Mouse (Mus musculus): ENCODE measurements around the gene Fmnl2. TPM values are rescaled to one million over a fixed set of nuclear protein-coding genes. Genes with fewer than 3 reads are reported as not detected.

The Fmnl2 gene
- 0.89 and 1.0 TPM in 2 replicates for polyA plus RNA-seq (2015; fragmentation: Nextera tagmentation; extraction: Ambion mirVana)

GRCm38 (mm10) chr2:52857611-52858528, at the start of gene Fmnl2:
Gene Fmnl2 (plus strand): TSS chr2:52857860.
- H3K4me2 ChIP-seq (ENCODE audit: low read depth, low read length), result peak within 1 kb of the TSS; percentile 91
- 1% methylated on average over 101 of the region's 114 CpGs for WGBS (ENCODE audit: insufficient replicate concordance)
- H3K4me3 ChIP-seq (ENCODE audit: low read depth, low read length), result peak within 1 kb of the TSS; percentile 74
- peaks cover 8% of the 10 kb centered on the region; the same call in 1 of the 2 replicates for H3K4me1 ChIP-seq (ENCODE audit: insufficient read depth)
- H3K9ac ChIP-seq (replicated peaks), result peak within 1 kb of the TSS; percentile 64
- TF ChIP-seq CTCF (IDR thresholded peaks at IDR 0.05; ENCODE audit: low read depth) (no peak), EP300 (IDR thresholded peaks at IDR 0.05; ENCODE audit: low read depth) (no peak)
- peak within 1 kb of the TSS; percentile 44; the same call in 1 of the 2 replicates for H3K27ac ChIP-seq (ENCODE audit: low read depth)
- H3K27me3 ChIP-seq (ENCODE audit: insufficient read depth, low read length), result peaks cover 15% of the 10 kb centered on the region
- DNase-seq (peak; percentile 77), ATAC-seq (peak; percentile 80)
- no peaks in the 10 kb centered on the region for H3K36me3 ChIP-seq (replicated peaks; ENCODE audit: insufficient read depth, low read length)
- H3K9me3 ChIP-seq (ENCODE audit: low read length), result no peaks in the 10 kb centered on the region

GRCm38 (mm10) chr2:52809988-52810387, 47.7 kb upstream of the Fmnl2 start:
- 51% methylated on average over 5 of the region's 5 CpGs for WGBS (ENCODE audit: insufficient replicate concordance)
- no peak overlapping the region for H3K4me3 ChIP-seq (ENCODE audit: low read depth, low read length)
- TF ChIP-seq CTCF (IDR thresholded peaks at IDR 0.05; ENCODE audit: low read depth), result no peak
- TF ChIP-seq EP300 (IDR thresholded peaks at IDR 0.05; ENCODE audit: low read depth), result no peak
- H3K27me3 ChIP-seq (ENCODE audit: insufficient read depth, low read length), result no peaks in the 10 kb centered on the region
- no peaks in the 10 kb centered on the region for H3K36me3 ChIP-seq (replicated peaks; ENCODE audit: insufficient read depth, low read length)
- ATAC-seq (no peak), DNase-seq (no peak)
- no peak overlapping the region for H3K9ac ChIP-seq (replicated peaks)
- no peaks in the 10 kb centered on the region for H3K4me1 ChIP-seq (ENCODE audit: insufficient read depth)
- H3K4me2 ChIP-seq (ENCODE audit: low read depth, low read length), result no peak overlapping the region
- no peak overlapping the region for H3K27ac ChIP-seq (ENCODE audit: low read depth)
- no peaks in the 10 kb centered on the region for H3K9me3 ChIP-seq (ENCODE audit: low read length)

GRCm38 (mm10) chr2:52811691-52812090, 46.0 kb upstream of the Fmnl2 start:
- Histone ChIP-seq H3K4me3 (ENCODE audit: low read depth, low read length) (no peak overlapping the region), H3K9ac (replicated peaks) (no peak overlapping the region), H3K36me3 (replicated peaks; ENCODE audit: insufficient read depth, low read length) (no peaks in the 10 kb centered on the region), H3K9me3 (ENCODE audit: low read length) (no peaks in the 10 kb centered on the region), H3K27ac (ENCODE audit: low read depth) (no peak overlapping the region), H3K27me3 (ENCODE audit: insufficient read depth, low read length) (no peaks in the 10 kb centered on the region), H3K4me1 (ENCODE audit: insufficient read depth) (no peaks in the 10 kb centered on the region), H3K4me2 (ENCODE audit: low read depth, low read length) (no peak overlapping the region)
- 59% methylated on average over 5 of the region's 5 CpGs for WGBS (ENCODE audit: insufficient replicate concordance)
- no peak for DNase-seq
- peak; percentile 25; the same call in 1 of the 2 replicates for ATAC-seq
- TF ChIP-seq EP300 (IDR thresholded peaks at IDR 0.05; ENCODE audit: low read depth), result no peak
- TF ChIP-seq CTCF (IDR thresholded peaks at IDR 0.05; ENCODE audit: low read depth), result 0 out of 2 replicates have a peak, but pooled peaks have one; percentile 3

GRCm38 (mm10) chr2:52817341-52817740, 40.3 kb upstream of the Fmnl2 start:
- ATAC-seq (no peak), DNase-seq (no peak)
- TF ChIP-seq CTCF (IDR thresholded peaks at IDR 0.05; ENCODE audit: low read depth) (no peak), EP300 (IDR thresholded peaks at IDR 0.05; ENCODE audit: low read depth) (no peak)
- H3K4me1 ChIP-seq (ENCODE audit: insufficient read depth), result no peaks in the 10 kb centered on the region
- no peaks in the 10 kb centered on the region for H3K36me3 ChIP-seq (replicated peaks; ENCODE audit: insufficient read depth, low read length)
- H3K4me3 ChIP-seq (ENCODE audit: low read depth, low read length), result no peak overlapping the region
- no peak overlapping the region for H3K9ac ChIP-seq (replicated peaks)
- H3K4me2 ChIP-seq (ENCODE audit: low read depth, low read length), result no peak overlapping the region
- H3K9me3 ChIP-seq (ENCODE audit: low read length), result no peaks in the 10 kb centered on the region
- no peaks in the 10 kb centered on the region for H3K27me3 ChIP-seq (ENCODE audit: insufficient read depth, low read length)
- WGBS (ENCODE audit: insufficient replicate concordance), result 75% methylated on average over 1 of the region's 1 CpGs
- no peak overlapping the region for H3K27ac ChIP-seq (ENCODE audit: low read depth)

GRCm38 (mm10) chr2:52818944-52819343, 38.7 kb upstream of the Fmnl2 start:
- no peaks in the 10 kb centered on the region for H3K9me3 ChIP-seq (ENCODE audit: low read length)
- ATAC-seq (no peak), DNase-seq (no peak)
- no peak for TF ChIP-seq CTCF (IDR thresholded peaks at IDR 0.05; ENCODE audit: low read depth)
- no peak for TF ChIP-seq EP300 (IDR thresholded peaks at IDR 0.05; ENCODE audit: low read depth)
- H3K27ac ChIP-seq (ENCODE audit: low read depth), result no peak overlapping the region
- H3K9ac ChIP-seq (replicated peaks), result no peak overlapping the region
- no peak overlapping the region for H3K4me3 ChIP-seq (ENCODE audit: low read depth, low read length)
- H3K4me2 ChIP-seq (ENCODE audit: low read depth, low read length), result no peak overlapping the region
- WGBS (ENCODE audit: insufficient replicate concordance), result 72% methylated on average over 4 of the region's 4 CpGs
- no peaks in the 10 kb centered on the region for H3K36me3 ChIP-seq (replicated peaks; ENCODE audit: insufficient read depth, low read length)
- H3K27me3 ChIP-seq (ENCODE audit: insufficient read depth, low read length), result no peaks in the 10 kb centered on the region
- no peaks in the 10 kb centered on the region for H3K4me1 ChIP-seq (ENCODE audit: insufficient read depth)

- Histone ChIP-seq H3K27ac (ENCODE audit: low read depth) (no peak overlapping the region), H3K4me1 (ENCODE audit: insufficient read depth) (no peaks in the 10 kb centered on the region), H3K4me3 (ENCODE audit: low read depth, low read length) (no peak overlapping the region), H3K9me3 (ENCODE audit: low read length) (no peaks in the 10 kb centered on the region), H3K27me3 (ENCODE audit: insufficient read depth, low read length) (no peaks in the 10 kb centered on the region), H3K36me3 (replicated peaks; ENCODE audit: insufficient read depth, low read length) (no peaks in the 10 kb centered on the region), H3K9ac (replicated peaks) (no peak overlapping the region), H3K4me2 (ENCODE audit: low read depth, low read length) (no peak overlapping the region)
- ATAC-seq (no peak), DNase-seq (no peak)
- 65% methylated on average over 2 of the region's 2 CpGs for WGBS (ENCODE audit: insufficient replicate concordance)
- TF ChIP-seq EP300 (IDR thresholded peaks at IDR 0.05; ENCODE audit: low read depth) (no peak), CTCF (IDR thresholded peaks at IDR 0.05; ENCODE audit: low read depth) (no peak)
Measured at GRCm38 (mm10) chr2:52822214-52822613, 35.4 kb upstream of the Fmnl2 start.

Data from liver, postnatal 0 days (tissue).